Mouse (Mus musculus) testis, adult 2 months (tissue): ENCODE measurements around the gene Arhgef3.

Experiments
- CTCF ChIP-seq: fragments of 200-500 bp; IDR thresholded peaks from 2 replicates; pipeline ENCODE4 v1.5.1; 2012; ENCODE audit warnings: low read depth, mild to moderate bottlenecking, inconsistent platforms, low read length, moderate library complexity; ENCODE audit not compliant: control insufficient read depth, insufficient read depth, insufficient replicate concordance
- POLR2A ChIP-seq: fragments of 200-500 bp; IDR thresholded peaks from 2 replicates; pipeline ENCODE4 v1.6.1; 2012; ENCODE audit warnings: low read depth, mild to moderate bottlenecking, inconsistent platforms, low read length, moderate library complexity; ENCODE audit not compliant: control insufficient read depth

DNA sequence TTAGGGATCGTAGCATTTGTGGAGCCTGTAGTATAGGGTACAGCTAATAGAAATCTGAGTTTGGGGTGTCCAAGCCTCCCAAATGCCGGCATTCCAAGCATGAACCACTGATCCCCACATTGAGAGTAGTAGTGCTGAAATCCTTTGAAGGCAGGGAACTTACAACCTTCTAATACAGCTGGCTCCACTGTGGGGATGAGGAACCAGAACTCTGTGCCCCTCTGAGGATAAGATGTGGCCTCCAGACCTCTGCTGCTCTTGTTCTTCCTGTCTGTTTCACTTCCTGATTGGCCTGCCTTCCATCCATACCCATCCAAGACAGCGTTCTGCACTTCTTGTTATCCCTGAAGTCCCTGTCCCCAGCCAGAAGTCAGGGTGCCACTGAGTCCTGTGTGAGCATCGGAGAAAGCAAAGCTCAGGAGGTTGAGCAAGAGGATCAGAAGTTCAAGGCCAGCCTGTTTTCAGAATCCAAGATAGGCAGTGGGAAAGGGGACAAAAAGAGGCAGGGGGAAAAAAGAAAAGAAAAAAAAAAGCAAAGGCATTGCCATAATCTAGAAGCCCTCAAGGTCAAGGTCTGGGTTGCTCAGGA, 2.0 kb downstream of the Arhgef3 start:
- TF ChIP-seq POLR2A = no peak
- no peak for TF ChIP-seq CTCF
